Mouse (Mus musculus) kidney, embryonic 15.5 days (tissue): ENCODE measurements around the gene Shc4. TPM values are rescaled to one million over a fixed set of nuclear protein-coding genes. Genes with fewer than 3 reads are reported as not detected.

Experiments
- ATAC-seq: fragments of 200-750 bp; cut with Nextera tagmentation; replicated peaks from 2 replicates; pipeline ENCODE4 v1.8.0; 2017; ENCODE audit warnings: moderate TSS enrichment; ENCODE audit not compliant: low FRiP score
- H3K27ac ChIP-seq: fragments of 300-500 bp; sonication (generic); 2 replicates; pipeline ENCODE4 v1.5.1; 2015; ENCODE audit warnings: mild to moderate bottlenecking, inconsistent platforms
- H3K27me3 ChIP-seq: fragments of 300-500 bp; sonication (generic); 2 replicates; pipeline ENCODE4 v1.6.1; 2015; ENCODE audit warnings: inconsistent platforms
- H3K36me3 ChIP-seq: fragments of 300-500 bp; sonication (generic); 2 replicates; pipeline ENCODE4 v1.6.1; 2015; ENCODE audit warnings: inconsistent platforms
- H3K4me1 ChIP-seq: fragments of 300-500 bp; sonication (generic); 2 replicates; pipeline ENCODE4 v1.6.1; 2015; ENCODE audit warnings: inconsistent platforms
- H3K4me2 ChIP-seq: fragments of 300-500 bp; sonication (generic); 2 replicates; pipeline ENCODE4 v1.6.1; 2015; ENCODE audit warnings: moderate library complexity, mild to moderate bottlenecking, inconsistent platforms
- H3K4me3 ChIP-seq: fragments of 300-500 bp; sonication (generic); replicated peaks from 2 replicates; pipeline ENCODE4 v1.5.1; 2015; ENCODE audit warnings: mild to moderate bottlenecking, inconsistent platforms
- H3K9ac ChIP-seq: fragments of 300-500 bp; sonication (generic); 2 replicates; pipeline ENCODE4 v1.6.1; 2015; ENCODE audit warnings: mild to moderate bottlenecking, inconsistent platforms
- H3K9me3 ChIP-seq: fragments of 300-500 bp; sonication (generic); replicated peaks from 2 replicates; pipeline ENCODE4 v1.6.1; 2016; ENCODE audit warnings: inconsistent platforms
- WGBS: fragments of 180-500 bp; shearing (Covaris S2); methylation state at CpG from one replicate; pipeline ENCODE4 v1.1.7; 2015; ENCODE audit warnings: mixed read lengths; 5-methylcytosine and 5-hydroxymethylcytosine counted together
- polyA plus RNA-seq: library from polyadenylated mRNA; unstranded; fragments of >200 nt; fragmentation: Nextera tagmentation; extraction: Ambion mirVana; gene quantifications from 2 replicates; pipeline ENCODE4 v1.2.1, GENCODE M21; 2015

Shc4 gene
- polyA plus RNA-seq, 1 experiment from 2014 or later: 1.3 TPM

- 5% methylated on average over 9 of the region's 9 CpGs for WGBS
- peak overlapping the region; percentile 72 for H3K27ac ChIP-seq
- no peak for ATAC-seq
These were observed 99.7 kb downstream of the Shc4 start for GRCm38 (mm10) chr2:125624127-125624685.

GRCm38 (mm10) chr2:125623211-125623610 is 100.7 kb downstream of the Shc4 start:
- Histone ChIP-seq H3K36me3 (peaks cover 19% of the 10 kb centered on the region), H3K9ac (no peak overlapping the region), H3K4me2 (peak overlapping the region; percentile 67), H3K4me1 (peaks cover 36% of the 10 kb centered on the region), H3K4me3 (peak overlapping the region; percentile 94), H3K27me3 (no peaks in the 10 kb centered on the region), H3K9me3 (no peaks in the 10 kb centered on the region), H3K27ac (no peak overlapping the region)
- ATAC-seq: no peak
- WGBS: 90% methylated on average over 15 of the region's 15 CpGs

More at GRCm38 (mm10) chr2:125624127-125624685, 99.7 kb downstream of the Shc4 start:
- peaks cover 12% of the 10 kb centered on the region for H3K36me3 ChIP-seq
- H3K27me3 ChIP-seq: no peaks in the 10 kb centered on the region
- peak overlapping the region; percentile 94 for H3K4me3 ChIP-seq
- H3K9ac ChIP-seq: peak overlapping the region; percentile 93
- H3K4me2 ChIP-seq: peak overlapping the region; percentile 67
- H3K4me1 ChIP-seq: peaks cover 36% of the 10 kb centered on the region
- no peaks in the 10 kb centered on the region for H3K9me3 ChIP-seq

GRCm38 (mm10) chr2:125620213-125620907 is 103.6 kb downstream of the Shc4 start:
- Histone ChIP-seq H3K4me1 (peaks cover 31% of the 10 kb centered on the region), H3K4me3 (no peak overlapping the region), H3K27me3 (no peaks in the 10 kb centered on the region), H3K27ac (peak overlapping the region; percentile 79), H3K36me3 (peaks cover 46% of the 10 kb centered on the region), H3K9me3 (no peaks in the 10 kb centered on the region), H3K4me2 (peak overlapping the region; percentile 34), H3K9ac (no peak overlapping the region)
- peak; percentile 73 for ATAC-seq
- WGBS: 24% methylated on average over 25 of the region's 25 CpGs

- peaks cover 8% of the 10 kb centered on the region; the same call in 1 of the 2 replicates for H3K4me1 ChIP-seq
These were observed 108.0 kb downstream of the Shc4 start for GRCm38 (mm10) chr2:125615858-125616424.

GRCm38 (mm10) chr2:125615440-125615839 is 108.5 kb downstream of the Shc4 start:
- no peak for ATAC-seq
- Histone ChIP-seq H3K9me3 (no peaks in the 10 kb centered on the region), H3K27me3 (no peaks in the 10 kb centered on the region), H3K4me3 (no peak overlapping the region), H3K36me3 (peaks cover 89% of the 10 kb centered on the region), H3K4me1 (peaks cover 4% of the 10 kb centered on the region; the same call in 1 of the 2 replicates), H3K4me2 (no peak overlapping the region), H3K9ac (no peak overlapping the region), H3K27ac (no peak overlapping the region)
- 91% methylated on average over 7 of the region's 7 CpGs for WGBS

More at GRCm38 (mm10) chr2:125615858-125616424, 108.0 kb downstream of the Shc4 start:
- Histone ChIP-seq H3K36me3 (peaks cover 87% of the 10 kb centered on the region), H3K4me3 (no peak overlapping the region), H3K9me3 (no peaks in the 10 kb centered on the region), H3K27me3 (no peaks in the 10 kb centered on the region), H3K9ac (no peak overlapping the region), H3K4me2 (no peak overlapping the region), H3K27ac (no peak overlapping the region)
- no peak for ATAC-seq
- WGBS: 81% methylated on average over 8 of the region's 8 CpGs

- H3K36me3 ChIP-seq: peaks cover 86% of the 10 kb centered on the region
- H3K4me1 ChIP-seq: no peaks in the 10 kb centered on the region
- no peaks in the 10 kb centered on the region for H3K9me3 ChIP-seq
- no peak for ATAC-seq
- no peaks in the 10 kb centered on the region for H3K27me3 ChIP-seq
- no peak overlapping the region for H3K4me3 ChIP-seq
- no peak overlapping the region for H3K9ac ChIP-seq
- H3K4me2 ChIP-seq: no peak overlapping the region
- 84% methylated on average over 17 of the region's 17 CpGs for WGBS
- H3K27ac ChIP-seq: no peak overlapping the region
These were observed 117.6 kb downstream of the Shc4 start for GRCm38 (mm10) chr2:125606220-125606845.

- Histone ChIP-seq H3K36me3 (peaks cover 91% of the 10 kb centered on the region), H3K4me2 (no peak overlapping the region), H3K4me1 (no peaks in the 10 kb centered on the region), H3K27me3 (no peaks in the 10 kb centered on the region), H3K9ac (no peak overlapping the region), H3K27ac (no peak overlapping the region), H3K4me3 (no peak overlapping the region), H3K9me3 (no peaks in the 10 kb centered on the region)
- ATAC-seq: no peak
- WGBS: 78% methylated on average over 7 of the region's 7 CpGs
These were observed 119.3 kb downstream of the Shc4 start for GRCm38 (mm10) chr2:125604646-125605045.

GRCm38 (mm10) chr2:125602970-125603369 is 121.0 kb downstream of the Shc4 start:
- ATAC-seq: no peak
- H3K4me3 ChIP-seq: no peak overlapping the region
- no peak overlapping the region for H3K4me2 ChIP-seq
- H3K36me3 ChIP-seq: peaks cover 92% of the 10 kb centered on the region
- H3K9me3 ChIP-seq: no peaks in the 10 kb centered on the region
- no peak overlapping the region for H3K9ac ChIP-seq
- no peak overlapping the region for H3K27ac ChIP-seq
- WGBS: 99% methylated on average over 3 of the region's 3 CpGs
- H3K4me1 ChIP-seq: no peaks in the 10 kb centered on the region
- H3K27me3 ChIP-seq: no peaks in the 10 kb centered on the region

- H3K4me1 ChIP-seq: no peaks in the 10 kb centered on the region
- H3K27me3 ChIP-seq: no peaks in the 10 kb centered on the region
- H3K36me3 ChIP-seq: peaks cover 90% of the 10 kb centered on the region
- WGBS: 85% methylated on average over 4 of the region's 4 CpGs
- no peak overlapping the region for H3K4me2 ChIP-seq
- no peak for ATAC-seq
- no peak overlapping the region for H3K27ac ChIP-seq
- no peak overlapping the region for H3K9ac ChIP-seq
- H3K4me3 ChIP-seq: no peak overlapping the region
- no peaks in the 10 kb centered on the region for H3K9me3 ChIP-seq
These were observed 125.0 kb downstream of the Shc4 start for GRCm38 (mm10) chr2:125598958-125599357.

GRCm38 (mm10) chr2:125598251-125598650 is 125.7 kb downstream of the Shc4 start:
- Histone ChIP-seq H3K9me3 (no peaks in the 10 kb centered on the region), H3K4me2 (no peak overlapping the region), H3K4me3 (no peak overlapping the region), H3K9ac (no peak overlapping the region), H3K36me3 (peaks cover 90% of the 10 kb centered on the region), H3K27me3 (no peaks in the 10 kb centered on the region), H3K4me1 (no peaks in the 10 kb centered on the region), H3K27ac (no peak overlapping the region)
- no peak for ATAC-seq
- WGBS: 82% methylated on average over 6 of the region's 6 CpGs

- Histone ChIP-seq H3K36me3 (peaks cover 79% of the 10 kb centered on the region), H3K4me2 (no peak overlapping the region)
- 91% methylated on average over 12 of the region's 12 CpGs for WGBS
These were observed 129.2 kb downstream of the Shc4 start for GRCm38 (mm10) chr2:125594786-125595185.

GRCm38 (mm10) chr2:125594072-125594471 is 129.9 kb downstream of the Shc4 start:
- Histone ChIP-seq H3K4me1 (no peaks in the 10 kb centered on the region), H3K4me3 (no peak overlapping the region), H3K36me3 (peaks cover 76% of the 10 kb centered on the region), H3K27me3 (no peaks in the 10 kb centered on the region), H3K4me2 (no peak overlapping the region), H3K27ac (no peak overlapping the region), H3K9ac (no peak overlapping the region), H3K9me3 (no peaks in the 10 kb centered on the region)
- ATAC-seq: peak; percentile 52; the same call in 1 of the 2 replicates
- 60% methylated on average over 6 of the region's 6 CpGs for WGBS

More at GRCm38 (mm10) chr2:125594786-125595185, 129.2 kb downstream of the Shc4 start:
- H3K9me3 ChIP-seq: no peaks in the 10 kb centered on the region
- no peaks in the 10 kb centered on the region for H3K27me3 ChIP-seq
- H3K27ac ChIP-seq: no peak overlapping the region
- no peak overlapping the region for H3K4me3 ChIP-seq
- H3K9ac ChIP-seq: no peak overlapping the region
- ATAC-seq: no peak
- H3K4me1 ChIP-seq: no peaks in the 10 kb centered on the region
